20 mouse cellular contexts compared by ENCODE assay signal in the genomic region with DNA sequence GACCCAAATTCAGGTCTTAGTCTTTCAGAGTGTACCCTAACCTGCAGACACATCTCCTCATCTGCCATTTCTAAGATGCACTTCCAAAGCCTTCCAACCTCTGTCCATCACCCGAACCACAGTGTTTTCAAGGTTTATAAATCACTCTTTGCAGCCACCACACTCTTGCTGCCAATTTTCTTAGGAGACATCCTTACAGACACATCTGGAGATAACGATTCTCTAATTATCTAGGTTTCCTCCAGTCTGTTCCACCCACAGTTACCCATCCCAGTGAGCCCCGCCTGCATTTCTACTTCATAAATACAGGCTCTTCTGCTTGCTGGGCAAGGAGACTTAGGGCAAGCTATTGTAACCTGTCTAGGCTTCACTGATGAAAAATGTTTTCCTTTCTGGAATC.
"Had no signal": no experiment of that assay in that cellular context is flagged by ENCODE, and none has a peak within 500 bp of the region (broad histone marks: within the 10 kb centered on the region; RNA-seq: fewer than 3 reads in every experiment).

No protein-coding gene starts in this region.

- ATAC-seq: liver, embryonic 12.5 days; midbrain, embryonic 16.5 days had no signal

- H3K27ac ChIP-seq: liver, embryonic 12.5 days; liver, embryonic 14.5 days; midbrain, embryonic 10.5 days; midbrain, embryonic 12.5 days; neural tube, embryonic 13.5 days; neural tube, embryonic 15.5 days; stomach, embryonic 15.5 days; stomach, postnatal 0 days had no signal

- H3K9me3 ChIP-seq: liver, embryonic 12.5 days; megakaryocyte, embryonic 14.5 days; midbrain, embryonic 10.5 days; midbrain, embryonic 12.5 days; neural tube, embryonic 13.5 days; neural tube, embryonic 15.5 days; stomach, embryonic 15.5 days had no signal

- H3K9ac ChIP-seq: liver, embryonic 12.5 days; liver, embryonic 14.5 days; lung, embryonic 14.5 days; midbrain, embryonic 12.5 days; neural tube, embryonic 13.5 days; neural tube, embryonic 15.5 days; stomach, embryonic 15.5 days had no signal

- H3K36me3 ChIP-seq: liver, embryonic 12.5 days; midbrain, embryonic 10.5 days; midbrain, embryonic 12.5 days; neural tube, embryonic 13.5 days; neural tube, embryonic 15.5 days; stomach, embryonic 15.5 days had no signal

- H3K4me3 ChIP-seq: liver, embryonic 12.5 days; megakaryocyte, embryonic 14.5 days; midbrain, embryonic 10.5 days; midbrain, embryonic 12.5 days; myocyte; neural tube, embryonic 13.5 days; neural tube, embryonic 15.5 days; stomach, embryonic 15.5 days had no signal

- DNase-seq: lung, adult 18-20 months; lung, embryonic 14.5 days; lung, postnatal 10 days; lung, postnatal 4 days; midbrain, embryonic 14.5 days; right cerebral cortex, postnatal 14 days; thymus, adult 2 months; thymus, postnatal 14 days; thymus, postnatal 36 days had no signal

- H3K27me3 ChIP-seq: liver, embryonic 12.5 days; megakaryocyte, embryonic 14.5 days; midbrain, embryonic 12.5 days; neural tube, embryonic 13.5 days; neural tube, embryonic 15.5 days; stomach, embryonic 15.5 days had no signal

- H3K4me1 ChIP-seq: liver, embryonic 12.5 days; megakaryocyte, embryonic 14.5 days; midbrain, embryonic 10.5 days; midbrain, embryonic 12.5 days; neural tube, embryonic 13.5 days; neural tube, embryonic 15.5 days; stomach, embryonic 15.5 days had no signal
